Mouse (Mus musculus) testis, postnatal 10 days (tissue): ENCODE data around the gene Drap1.

ENCODE experiments used
- DNase-seq: peaks from one replicate; pipeline ENCODE4 v3.0.0; 2021; ENCODE audit warnings: low spot score

The Drap1 gene

DNA sequence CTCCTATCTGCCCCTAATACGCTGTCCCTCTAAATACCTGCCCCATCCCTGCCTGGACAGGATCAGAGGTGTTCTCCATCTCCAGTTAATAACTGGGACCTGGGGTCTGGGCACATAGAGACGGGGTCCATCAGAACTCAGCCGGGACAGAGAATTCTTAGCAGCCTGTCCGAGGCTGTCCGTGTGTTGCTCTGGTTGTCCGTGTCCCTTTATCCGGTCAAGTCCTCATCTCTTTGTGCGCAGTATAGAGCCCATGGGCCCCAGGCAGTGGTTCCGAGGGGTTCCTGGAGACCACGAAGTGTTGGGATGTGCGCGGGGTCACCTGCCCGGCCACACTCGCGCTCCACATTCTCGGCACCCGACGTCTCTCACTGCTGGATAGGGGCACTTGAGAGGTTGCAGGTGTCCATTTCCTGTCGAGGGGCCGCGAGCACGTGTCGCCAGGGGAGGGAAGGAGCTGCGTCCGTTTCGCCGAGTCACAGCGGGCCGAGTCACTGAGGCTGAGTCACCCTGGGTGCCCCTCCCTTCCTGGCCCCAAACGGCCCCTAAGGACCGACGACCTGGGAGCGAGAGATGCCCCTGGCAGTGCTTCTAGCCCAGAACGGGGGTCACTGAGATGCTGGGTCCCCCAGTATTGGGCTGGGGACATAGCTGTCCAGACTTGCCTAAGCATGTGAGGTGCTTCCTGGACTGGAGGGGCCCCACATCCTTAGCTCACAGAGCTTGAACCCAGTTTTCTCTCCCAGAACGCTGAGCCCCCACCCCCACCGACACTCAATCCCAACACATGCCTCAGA lies 23.8 kb upstream of the Drap1 start:
- DNase-seq = no peak

DNA sequence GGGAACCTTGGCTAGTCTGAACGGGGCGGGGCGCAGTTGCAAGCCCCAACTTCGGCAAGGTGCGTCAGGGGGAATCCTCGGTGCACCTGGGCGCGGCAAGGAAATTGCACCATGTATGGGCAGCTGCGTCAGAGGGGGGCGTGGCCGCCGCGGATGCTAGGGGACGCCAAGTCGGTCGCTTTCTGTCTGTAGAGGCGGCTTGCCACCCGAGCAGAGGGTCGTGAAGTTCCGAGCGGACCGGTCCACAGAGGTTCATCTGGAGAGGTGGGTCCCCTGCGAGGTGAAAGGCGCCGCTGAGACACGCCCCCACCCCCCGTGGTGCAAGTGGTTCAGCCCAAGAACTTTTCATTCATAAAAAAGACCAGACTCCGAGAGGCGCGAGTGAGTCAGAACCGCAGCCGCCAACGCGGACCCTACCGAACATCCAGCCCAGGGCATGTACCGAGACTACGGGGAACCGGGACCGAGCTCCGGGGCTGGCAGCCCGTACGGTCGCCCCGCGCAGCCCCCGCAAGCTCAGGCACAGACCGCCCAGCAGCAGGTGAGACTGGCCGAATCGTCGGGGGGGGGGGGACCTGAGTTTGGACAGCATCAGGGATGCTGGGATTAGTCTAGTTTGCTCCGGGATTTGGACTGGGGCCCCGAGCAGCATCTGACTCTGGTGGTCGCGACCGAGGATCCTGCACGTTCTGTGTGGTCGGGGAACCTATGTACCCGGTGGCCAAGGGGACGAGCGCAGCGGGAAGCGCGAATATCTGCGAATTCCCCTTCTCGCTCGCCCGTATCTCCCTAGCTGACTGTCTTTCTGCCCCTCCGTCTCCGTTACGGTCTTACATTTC lies 23.0 kb upstream of the Drap1 start, which contains the start of gene Fosl1:
TSS of gene Fosl1 (plus strand) at position 33 of the 839 bp plus-strand sequence.
- peak; percentile 88 for DNase-seq

DNA sequence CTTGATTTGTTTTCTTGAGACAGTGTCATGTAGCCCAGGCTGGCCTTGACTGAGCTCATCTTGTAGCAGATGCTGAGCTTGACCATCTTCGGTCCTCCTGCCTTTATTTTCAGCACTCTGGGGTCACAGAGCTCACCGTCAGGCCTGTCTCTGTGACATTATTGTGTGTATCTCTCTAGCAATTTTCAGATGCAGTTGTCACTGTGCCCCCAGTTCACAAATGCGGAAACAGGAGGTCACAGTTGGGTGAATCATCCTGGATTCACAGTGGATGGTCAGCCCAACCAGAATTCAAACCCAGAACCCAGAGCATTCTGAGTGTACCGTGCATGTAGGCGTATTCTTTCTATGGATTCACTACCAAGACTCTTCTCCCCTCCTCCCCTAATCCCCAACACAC lies 21.0 kb upstream of the Drap1 start:
- DNase-seq = no peak

DNA sequence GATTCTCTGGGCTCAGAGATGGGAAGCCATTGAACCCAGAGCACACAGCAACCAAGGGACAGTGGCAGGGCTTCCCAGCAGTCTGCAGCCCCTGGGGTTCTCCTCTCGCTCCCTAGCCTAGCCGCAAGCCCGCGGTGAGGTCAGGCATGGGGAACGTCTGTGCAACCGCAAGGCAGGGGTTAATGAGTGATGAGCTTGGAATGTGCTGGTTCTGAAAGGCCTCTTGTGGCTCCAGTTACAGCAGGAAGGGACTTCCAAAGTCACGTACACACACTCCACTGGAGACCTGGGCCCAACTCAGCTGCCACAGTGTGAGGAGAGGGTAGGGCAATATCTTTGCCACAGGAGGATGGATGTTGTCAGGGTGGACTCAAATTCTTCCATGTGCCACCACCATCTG lies 20.2 kb upstream of the Drap1 start:
- DNase-seq = no peak

DNA sequence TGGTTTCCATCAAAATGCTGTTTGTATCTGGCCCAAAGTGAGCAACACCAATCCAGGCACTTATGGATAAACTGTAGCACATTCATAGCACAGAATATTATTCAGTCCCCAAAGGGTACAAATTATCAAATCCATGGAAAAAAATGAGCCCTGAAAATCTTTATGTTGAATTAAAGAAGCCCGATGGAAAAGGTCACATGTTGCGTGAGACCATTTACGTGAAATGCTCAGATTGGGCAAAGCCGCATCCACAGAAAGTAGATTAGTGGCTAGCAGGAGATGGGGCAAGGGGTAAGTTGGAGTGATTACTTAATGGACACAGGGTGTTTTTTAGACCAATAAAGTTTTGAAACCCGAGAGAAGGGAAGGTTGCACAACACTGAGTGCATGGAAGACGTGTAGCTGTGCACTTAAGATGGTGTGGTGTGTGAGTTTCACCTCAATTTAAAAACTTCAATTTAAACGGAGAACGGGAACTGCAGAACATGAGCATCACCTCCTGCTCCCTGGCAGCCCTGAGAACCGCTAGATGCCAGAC lies 19.7 kb upstream of the Drap1 start:
- DNase-seq = no peak

DNA sequence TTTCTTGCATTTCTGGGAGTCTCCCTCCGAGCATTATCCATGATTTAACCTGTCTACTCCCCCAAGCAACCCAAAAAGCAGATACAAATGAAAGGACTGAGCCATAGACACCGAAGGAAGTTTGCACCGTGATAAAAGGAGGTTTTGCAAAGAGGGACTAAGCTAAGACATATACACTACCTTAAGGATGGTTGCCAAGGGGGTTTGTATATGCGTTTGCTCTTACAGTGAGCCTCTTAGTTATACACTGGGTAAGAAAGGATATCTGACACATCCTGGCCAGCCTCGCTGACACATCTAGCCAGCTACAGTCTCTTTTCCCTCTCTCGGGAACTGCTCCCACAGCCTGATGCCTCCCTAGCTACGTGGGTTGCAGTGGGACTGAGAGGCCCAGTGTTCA lies 9.2 kb upstream of the Drap1 start:
- DNase-seq = no peak

DNA sequence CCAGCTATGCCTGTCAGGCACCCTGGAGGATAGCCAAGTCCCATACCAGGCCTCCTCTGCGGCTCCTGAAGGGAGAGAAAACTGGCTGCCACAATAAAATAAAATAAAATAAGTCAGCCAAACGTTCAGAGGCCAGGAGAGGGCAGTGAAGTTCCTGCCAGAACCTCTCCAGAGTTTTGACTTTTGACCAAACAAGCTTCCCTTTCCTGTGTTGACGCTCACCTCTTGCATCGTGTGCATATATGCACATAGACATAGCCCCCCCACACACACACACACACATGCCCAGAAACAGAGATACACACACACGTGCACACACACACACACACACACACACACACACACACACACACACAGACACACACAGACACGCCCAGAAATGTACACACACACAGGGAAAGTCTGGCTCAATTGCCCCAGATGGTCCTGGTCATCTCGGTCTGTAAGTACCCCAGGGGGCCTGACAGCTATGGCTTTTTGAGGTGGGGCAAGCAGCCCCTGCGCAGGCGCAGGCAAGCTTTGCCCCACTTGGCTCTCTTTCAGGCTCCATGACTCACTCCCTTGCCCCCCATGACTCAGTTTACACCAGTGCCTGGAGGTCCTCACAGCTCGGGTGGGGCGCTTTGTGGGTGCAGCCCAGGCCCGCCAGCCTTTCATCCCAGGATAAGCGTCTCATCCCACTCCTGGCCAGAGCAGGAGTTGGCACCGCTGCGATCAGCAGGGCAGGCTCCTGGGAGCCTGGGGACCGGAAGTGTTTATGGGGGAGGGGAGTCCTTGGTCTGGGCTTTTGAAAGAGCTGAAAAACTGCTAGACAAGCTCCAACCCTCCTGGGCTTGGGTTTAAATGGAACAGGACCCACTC lies 8.4 kb upstream of the Drap1 start:
- peak; percentile 70 for DNase-seq

DNA sequence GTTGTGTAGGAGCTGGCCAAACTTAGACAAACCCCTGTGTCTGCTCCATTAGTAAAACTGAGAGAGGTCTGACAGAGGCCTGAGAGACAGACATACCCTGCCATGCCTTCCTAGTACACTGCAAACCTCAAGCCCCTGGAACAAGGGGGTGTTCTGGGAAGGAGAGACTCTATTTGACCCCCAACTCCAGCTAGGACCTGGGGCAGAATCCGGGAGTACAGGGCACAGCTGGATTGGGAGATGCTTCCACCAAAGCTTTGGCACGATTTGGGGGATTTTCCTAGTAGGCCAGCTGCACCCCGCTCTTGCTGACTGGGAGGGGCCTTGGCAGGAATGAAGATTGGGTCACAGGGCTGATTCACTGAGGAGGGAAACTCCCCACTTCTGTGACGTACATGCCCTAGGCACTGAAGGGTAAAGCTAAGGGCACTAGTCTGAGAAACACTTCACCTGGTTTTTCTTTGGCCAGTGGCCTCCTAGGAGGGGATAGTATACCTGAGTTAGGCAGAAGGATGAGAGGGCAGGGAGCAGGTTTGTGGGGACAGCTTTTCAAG lies 7.2 kb upstream of the Drap1 start:
- DNase-seq = no peak

DNA sequence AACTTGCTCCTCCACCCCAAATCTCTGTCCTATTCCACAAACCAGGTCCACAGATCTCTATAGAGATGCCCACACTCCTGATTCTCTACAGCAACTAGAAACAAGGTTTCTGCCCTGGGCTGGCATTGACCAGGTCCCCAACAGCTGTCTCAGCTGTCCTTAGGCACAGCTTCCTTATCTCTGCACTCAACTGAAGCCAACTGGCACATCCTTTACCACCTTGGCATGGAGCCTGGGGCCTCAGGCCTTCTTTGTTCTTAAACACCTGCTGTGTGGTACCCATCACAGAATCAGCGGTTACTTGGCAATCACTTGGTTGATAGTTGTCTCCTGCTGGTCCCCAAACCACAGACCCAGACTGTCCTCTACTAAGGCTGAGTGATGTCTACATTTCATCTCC lies 5.6 kb upstream of the Drap1 start:
- DNase-seq = peak; percentile 58

DNA sequence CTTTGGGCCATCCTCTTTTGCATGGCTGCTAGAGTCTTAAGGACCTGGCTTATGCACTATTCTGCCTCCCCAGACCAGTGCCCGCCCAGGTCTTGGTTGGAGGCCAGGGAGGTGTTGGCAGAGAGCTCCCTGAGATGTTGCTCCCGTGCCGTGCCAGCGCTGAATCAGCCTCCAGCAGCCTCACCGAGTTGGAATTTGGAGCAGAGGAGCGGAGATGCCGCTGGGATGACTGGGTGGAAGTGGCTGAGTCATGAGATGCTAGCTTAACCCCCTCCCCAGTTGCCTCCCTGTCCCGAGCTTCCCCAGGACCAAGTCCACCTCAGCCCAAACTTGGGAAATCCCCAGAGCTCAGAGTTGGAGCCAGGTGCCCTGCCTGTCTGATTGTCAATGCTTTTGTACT lies 5.0 kb upstream of the Drap1 start:
- peak; percentile 68 for DNase-seq

DNA sequence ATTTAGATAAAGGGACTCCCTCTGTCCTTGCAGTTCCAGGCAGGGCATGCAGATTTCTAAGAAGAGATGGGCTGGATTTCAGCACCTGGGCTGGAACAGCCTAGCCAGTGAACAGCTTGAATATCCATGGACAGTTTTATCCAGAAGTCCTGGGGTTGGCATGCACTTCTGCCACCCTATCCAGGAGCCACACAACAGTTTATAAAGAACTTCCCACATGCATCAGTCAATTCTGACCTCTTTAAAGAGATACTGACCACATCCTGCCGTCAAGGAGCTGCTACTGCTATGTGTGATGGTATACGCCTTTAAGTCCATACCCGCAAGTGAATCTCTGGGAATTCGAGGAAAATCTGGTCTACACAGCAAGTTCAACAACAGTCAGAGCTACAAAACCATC lies 4.4 kb upstream of the Drap1 start:
- no peak for DNase-seq

DNA sequence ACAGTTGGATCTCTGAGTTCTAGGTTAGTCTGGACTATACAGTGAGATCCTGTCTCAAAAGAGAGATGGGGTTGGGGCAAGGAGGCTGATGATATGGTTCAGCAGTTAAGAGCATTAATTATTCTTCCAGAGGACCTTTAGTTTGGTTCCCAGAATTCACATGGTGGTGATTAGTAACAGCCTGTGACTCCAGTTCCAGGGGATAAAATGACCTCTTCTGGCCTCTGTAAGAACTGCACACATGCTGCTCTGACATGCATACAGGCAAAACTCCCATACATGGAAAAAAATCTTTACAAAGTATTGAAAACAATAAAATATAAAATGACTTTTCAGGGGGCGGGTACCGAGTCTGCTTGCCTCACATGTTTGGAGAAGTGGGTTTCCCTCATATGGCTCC lies 3.3 kb upstream of the Drap1 start:
- DNase-seq = no peak

DNA sequence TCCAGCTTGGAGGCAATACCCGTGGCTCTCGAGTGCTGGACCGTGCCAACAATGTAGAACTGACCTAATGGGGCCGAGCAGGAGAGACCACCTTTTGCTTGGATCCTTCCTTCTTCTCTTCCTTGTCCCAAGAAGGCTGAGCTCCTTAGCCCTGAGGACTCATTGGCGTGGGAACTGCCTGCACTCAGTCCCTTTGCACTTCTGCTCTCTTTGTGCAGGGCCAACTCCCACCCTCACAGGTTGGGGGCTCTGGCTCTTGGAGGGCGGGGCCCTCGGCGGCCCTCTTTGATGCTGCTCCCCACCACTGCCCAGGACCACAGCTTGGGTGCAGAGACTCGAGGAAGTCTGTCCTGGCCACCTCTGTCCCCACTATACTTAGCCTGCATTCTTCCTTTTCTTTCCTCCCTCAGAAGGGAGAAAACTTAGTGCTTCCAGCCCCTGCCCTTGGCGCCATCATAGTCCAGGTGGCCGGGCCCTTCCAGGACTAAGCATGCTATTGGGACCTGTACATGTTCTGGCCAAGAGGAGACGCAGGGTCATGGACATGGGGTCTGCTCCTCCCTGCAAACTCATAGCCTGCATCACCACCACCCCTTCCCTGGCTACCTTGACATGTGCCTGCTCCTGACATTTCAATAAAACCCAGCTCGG lies 2.0 kb upstream of the Drap1 start:
- no peak for DNase-seq

DNA sequence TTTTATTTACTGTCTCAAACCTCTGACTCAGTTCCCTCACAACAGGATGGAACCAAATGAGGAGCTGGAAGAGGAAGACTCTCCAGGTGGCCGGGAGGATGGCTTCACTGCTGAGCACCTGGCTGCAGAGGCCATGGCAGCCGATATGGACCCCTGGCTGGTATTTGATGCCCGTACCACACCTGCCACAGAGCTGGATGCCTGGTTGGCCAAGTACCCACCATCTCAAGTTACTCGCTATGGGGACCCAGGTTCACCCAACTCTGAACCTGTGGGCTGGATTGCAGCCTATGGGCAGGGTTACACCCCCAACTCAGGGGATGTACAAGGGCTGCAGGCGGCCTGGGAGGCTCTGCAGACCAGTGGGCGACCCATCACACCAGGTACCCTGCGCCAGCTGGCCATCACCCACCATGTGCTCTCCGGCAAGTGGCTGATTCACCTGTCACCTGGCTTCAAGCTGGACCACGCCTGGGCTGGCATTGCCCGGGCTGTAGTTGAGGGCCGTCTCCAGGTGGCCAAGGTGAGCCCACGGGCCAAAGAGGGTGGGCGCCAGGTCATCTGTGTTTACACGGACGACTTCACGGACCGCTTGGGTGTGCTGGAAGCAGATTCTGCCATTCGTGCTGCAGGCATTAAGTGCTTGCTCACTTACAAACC lies 1.3 kb upstream of the Drap1 start:
- DNase-seq = peak; percentile 56

DNA sequence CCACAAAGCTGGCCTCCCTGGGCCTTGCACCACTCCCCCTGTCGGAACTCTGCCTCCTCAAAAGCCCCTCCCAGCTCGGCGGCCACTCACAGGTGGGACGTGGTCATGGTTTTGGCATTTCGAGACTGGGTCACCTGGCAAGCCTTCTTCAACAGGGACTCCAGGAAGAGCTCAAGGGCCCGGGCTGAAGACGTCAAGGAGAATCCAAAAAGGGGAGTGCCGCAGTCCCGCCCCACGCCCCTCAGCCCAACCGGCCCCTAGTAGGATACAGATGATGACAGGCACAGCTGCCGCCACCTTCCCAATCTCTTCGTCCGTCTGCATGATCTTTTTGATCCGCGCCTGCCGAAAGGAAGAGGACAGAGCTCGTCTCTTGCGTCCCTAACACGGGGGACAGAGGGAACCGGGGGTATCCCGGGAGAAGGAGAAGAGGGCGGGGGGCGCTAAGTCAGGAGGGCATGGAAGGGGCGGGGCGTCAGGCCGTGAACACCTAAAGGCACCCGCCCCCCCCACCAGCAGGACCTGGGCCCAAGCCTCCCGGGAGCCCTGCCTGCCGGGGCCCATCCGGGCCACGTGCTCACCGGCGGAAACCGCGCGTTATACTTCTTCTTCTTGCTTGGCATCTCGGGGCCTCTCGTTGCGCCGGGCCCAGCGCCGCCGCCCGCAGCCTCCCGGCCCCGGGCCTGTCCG lies 542 bp downstream of the Drap1 start:
- peak; percentile 92 for DNase-seq

DNA sequence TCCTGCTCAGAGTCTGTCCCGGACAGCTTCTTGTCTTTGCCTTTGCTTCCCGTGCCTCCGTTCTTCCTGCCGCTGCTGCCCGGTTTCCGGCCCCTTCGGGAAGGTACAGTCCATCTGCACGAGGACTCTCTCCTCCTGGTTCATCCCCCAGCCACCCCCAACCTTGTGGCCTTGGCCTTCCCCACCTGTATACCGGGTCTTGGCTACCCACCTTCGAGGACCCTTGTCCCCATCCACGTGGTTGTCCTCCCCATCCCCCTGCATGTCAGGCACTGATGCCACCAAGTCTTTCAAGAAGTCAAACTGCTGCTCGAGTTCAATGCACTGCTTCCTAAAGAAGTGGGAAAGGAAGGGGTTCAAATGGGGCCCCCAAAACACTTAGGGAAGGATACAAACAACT lies 1.2 kb downstream of the Drap1 start:
- peak; percentile 46 for DNase-seq

DNA sequence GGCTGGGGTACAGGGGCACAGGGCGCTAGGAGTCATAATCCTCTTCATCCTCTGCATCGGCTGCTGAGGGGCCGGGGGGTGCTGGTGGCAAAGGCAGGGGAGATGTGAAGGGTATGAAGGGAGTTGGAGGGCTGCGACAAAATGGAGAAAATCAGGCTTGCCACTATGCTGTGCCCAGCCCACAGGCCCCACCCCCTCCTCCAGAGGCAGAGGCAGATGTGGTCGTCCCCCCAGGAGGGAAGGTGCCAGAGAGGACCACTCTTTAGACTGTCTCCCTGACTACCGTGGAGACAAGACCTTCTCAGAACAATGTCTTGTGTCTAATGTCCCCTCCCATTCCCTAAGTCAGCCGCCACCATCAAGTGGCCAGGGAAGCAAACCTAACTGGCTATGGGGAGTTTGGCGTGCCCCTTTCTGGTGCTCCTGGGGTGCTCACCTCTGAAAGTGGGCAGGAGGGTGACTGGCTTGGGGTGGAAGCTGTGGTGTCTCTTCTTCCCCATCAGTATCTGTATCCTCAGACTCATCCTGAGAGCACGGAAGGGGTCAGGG lies 1.8 kb downstream of the Drap1 start:
- no peak for DNase-seq

DNA sequence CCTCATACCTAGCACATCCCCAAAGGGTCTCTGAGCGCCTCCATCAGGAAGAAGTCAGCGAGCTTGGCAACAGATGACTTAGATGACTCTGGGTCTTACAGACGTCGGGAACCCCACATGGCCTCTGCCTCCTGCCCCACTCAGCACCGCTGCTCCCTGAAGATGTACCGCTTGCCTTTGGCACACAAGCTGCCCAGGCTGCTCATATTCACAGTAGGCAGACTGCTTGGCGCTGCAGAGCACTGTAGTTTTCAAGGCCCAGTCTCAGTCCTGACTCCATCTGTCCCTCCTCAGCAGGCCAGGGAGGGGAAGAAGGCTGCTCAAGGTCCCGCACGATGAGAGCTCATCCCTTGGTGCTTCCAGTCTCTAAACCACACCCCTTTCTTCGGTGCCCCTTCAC lies 2.5 kb downstream of the Drap1 start:
- no peak for DNase-seq

DNA sequence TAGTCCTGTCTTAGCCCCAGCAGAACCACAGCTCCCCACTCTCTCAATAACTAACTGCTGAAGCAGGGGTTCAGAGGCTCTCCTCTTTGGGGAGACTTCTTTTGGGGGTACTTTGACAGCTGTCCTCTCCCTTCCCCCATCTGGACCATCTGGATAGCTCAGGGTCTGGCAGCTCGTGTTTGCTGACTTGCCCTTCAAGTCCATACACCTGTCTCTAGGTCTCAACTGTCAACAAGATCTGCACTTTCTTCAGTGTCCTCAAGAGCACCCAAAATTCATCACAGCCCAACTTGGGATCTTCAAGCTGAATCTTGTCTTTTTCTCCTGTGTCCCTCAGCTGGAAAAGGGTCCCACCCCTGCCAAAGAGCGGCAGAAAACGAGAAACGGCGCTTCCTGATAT lies 3.0 kb downstream of the Drap1 start:
- no peak for DNase-seq

DNA sequence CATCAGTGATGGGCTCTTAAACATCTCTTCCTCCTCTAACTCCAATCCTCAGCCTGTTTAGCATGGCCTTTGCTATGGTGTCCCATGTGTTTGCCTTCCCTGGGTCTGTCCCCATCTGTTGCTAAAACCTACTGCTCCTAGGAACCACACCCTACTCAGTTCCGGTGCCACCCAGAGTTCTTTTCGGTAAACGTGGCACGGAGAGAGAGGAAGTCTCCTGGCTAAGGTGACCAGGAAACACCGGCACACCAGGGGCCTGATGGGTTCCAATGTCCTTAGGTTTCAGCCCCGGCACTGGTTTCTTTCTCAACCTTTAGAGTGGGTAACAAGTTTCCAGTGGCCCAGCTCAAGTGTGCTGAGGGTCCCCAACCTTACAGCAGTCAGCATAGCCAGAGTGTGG lies 4.2 kb downstream of the Drap1 start:
- no peak for DNase-seq
